Mouse (Mus musculus): ENCODE measurements around the gene Galp.

GRCm38 (mm10) chr7:6183802-6184201 is 13.1 kb upstream of the Galp start:
- no peak for TF ChIP-seq CTCF (IDR thresholded peaks at IDR 0.05; ENCODE audit: borderline replicate concordance, insufficient read depth, low read length)
- no peak for TF ChIP-seq POLR2A (IDR thresholded peaks at IDR 0.05; ENCODE audit: low read depth, low read length)
